7 mouse cellular contexts compared by ENCODE assay signal in genomic region chr9:65884564-65885315, GRCm38 (mm10). TPM values are rescaled to one million over a fixed set of nuclear protein-coding genes. Genes with fewer than 3 reads are reported as not detected.
DNase-seq lines count a peak whose midpoint lies in the region; ATAC-seq lines count a peak whose summit lies in the region.

No protein-coding gene starts in this region.

- no peaks in the 10 kb centered on the region for H3K4me1 ChIP-seq in intestine, embryonic 15.5 days (replicated peaks)
- peaks cover 17% of the 10 kb centered on the region for H3K4me1 ChIP-seq in midbrain, embryonic 10.5 days

- peak overlapping the region; percentile 69 for H3K27ac ChIP-seq in intestine, embryonic 15.5 days
- peak overlapping the region; percentile 84 for H3K27ac ChIP-seq in midbrain, embryonic 10.5 days (replicated peaks)

- ATAC-seq in intestine, embryonic 15.5 days, result peak; percentile 98

- no peaks in the 10 kb centered on the region for H3K9me3 ChIP-seq in intestine, embryonic 15.5 days
- H3K9me3 ChIP-seq in midbrain, embryonic 10.5 days (replicated peaks), result no peaks in the 10 kb centered on the region

- peak overlapping the region; percentile 74 for H3K4me2 ChIP-seq in intestine, embryonic 15.5 days (replicated peaks)

- H3K36me3 ChIP-seq in intestine, embryonic 15.5 days, result no peaks in the 10 kb centered on the region
- H3K36me3 ChIP-seq in midbrain, embryonic 10.5 days, result peaks cover 7% of the 10 kb centered on the region

- intact Hi-C loops in gastrocnemius, postnatal 14 days (cut with DNase I; ENCODE audit: low total_unique reads), result no loop called here
- intact Hi-C loops in left cerebral cortex, postnatal 25 days (cut with DNase I), result no loop called here

- no peaks in the 10 kb centered on the region for H3K27me3 ChIP-seq in intestine, embryonic 15.5 days (replicated peaks)
- no peaks in the 10 kb centered on the region for H3K27me3 ChIP-seq in midbrain, embryonic 10.5 days (ENCODE audit: low read depth, poor library complexity, severe bottlenecking)

- peak; percentile 92 to 98 for DNase-seq in adrenal gland, adult (ENCODE audit: inconsistent age in 2 of 2, low spot score in 1 of 2)
- DNase-seq in embryo, embryonic 10.5 days (ENCODE audit: low spot score), result peak; percentile 94
- peak; percentile 93 for DNase-seq in gastrocnemius, postnatal 14 days
- peak; percentile 85 to 89 for DNase-seq in left cerebral cortex, postnatal 25 days (ENCODE audit: low spot score in 2 of 2)
- DNase-seq in midbrain, embryonic 10.5 days (ENCODE audit: low spot score), result peak; percentile 90
- peak; percentile 89 for DNase-seq in right cerebral cortex, postnatal 4 days

- WGBS in intestine, embryonic 15.5 days, result under 1% methylated on average over 37 of the region's 37 CpGs
- WGBS in midbrain, embryonic 10.5 days, result under 1% methylated on average over 37 of the region's 37 CpGs

- peak overlapping the region; percentile 61 for H3K4me3 ChIP-seq in intestine, embryonic 15.5 days (replicated peaks)
- H3K4me3 ChIP-seq in midbrain, embryonic 10.5 days, result peak overlapping the region; percentile 71

- H3K9ac ChIP-seq in intestine, embryonic 15.5 days, result peak overlapping the region; percentile 63

RNA-seq across cellular contexts. Expression of gene Pclaf, which starts 5.3 kb away (rescaled TPM):
- 1 to 10 TPM; 4.0 to 4.3 TPM for total RNA-seq in gastrocnemius, postnatal 14 days (2021)
- 152 and 176 TPM in 2 replicates for polyA plus RNA-seq in intestine, embryonic 15.5 days (2015; fragmentation: Nextera tagmentation; extraction: Ambion mirVana)
- total RNA-seq in left cerebral cortex, postnatal 25 days (2021), result under 1 TPM; 0.53 to 0.55 TPM
- 258 and 306 TPM in 2 replicates for polyA plus RNA-seq in midbrain, embryonic 10.5 days (2016; fragmentation: Nextera tagmentation; extraction: Ambion mirVana)

RNA-seq across cellular contexts. Expression of gene Trip4, which starts 23.9 kb away (rescaled TPM):
- 10 to 100 TPM; 14.9 to 15.6 TPM for total RNA-seq in gastrocnemius, postnatal 14 days (2021)
- polyA plus RNA-seq in intestine, embryonic 15.5 days (2015; fragmentation: Nextera tagmentation; extraction: Ambion mirVana), result 23.8 and 24.5 TPM in 2 replicates
- total RNA-seq in left cerebral cortex, postnatal 25 days (2021), result 10 to 100 TPM; 35.4 to 37.2 TPM
- 32.0 and 32.2 TPM in 2 replicates for polyA plus RNA-seq in midbrain, embryonic 10.5 days (2016; fragmentation: Nextera tagmentation; extraction: Ambion mirVana)

RNA-seq across cellular contexts. Expression of gene Csnk1g1, which starts 24.0 kb away (rescaled TPM):
- 1 to 10 TPM; 6.1 to 7.4 TPM for total RNA-seq in gastrocnemius, postnatal 14 days (2021)
- polyA plus RNA-seq in intestine, embryonic 15.5 days (2015; fragmentation: Nextera tagmentation; extraction: Ambion mirVana), result 11.9 and 12.1 TPM in 2 replicates
- total RNA-seq in left cerebral cortex, postnatal 25 days (2021), result 10 to 100 TPM; 43.4 to 45.0 TPM
- polyA plus RNA-seq in midbrain, embryonic 10.5 days (2016; fragmentation: Nextera tagmentation; extraction: Ambion mirVana), result 16.6 and 17.4 TPM in 2 replicates

RNA-seq across cellular contexts. Expression of gene Zfp609, which starts 57.4 kb away (rescaled TPM):
- total RNA-seq in gastrocnemius, postnatal 14 days (2021), result 10 to 100 TPM; 15.8 to 18.8 TPM
- 5.6 TPM in 2 replicates for polyA plus RNA-seq in intestine, embryonic 15.5 days (2015; fragmentation: Nextera tagmentation; extraction: Ambion mirVana)
- total RNA-seq in left cerebral cortex, postnatal 25 days (2021), result 10 to 100 TPM; 42.3 to 48.5 TPM
- polyA plus RNA-seq in midbrain, embryonic 10.5 days (2016; fragmentation: Nextera tagmentation; extraction: Ambion mirVana), result 6.4 and 7.3 TPM in 2 replicates

Comparison
In these comparisons a context has a peak if more than half of its experiments do, and no peak if none do; other contexts are left out.
1. Peak in every context shown above with its lines: DNase-seq, ATAC-seq, H3K4me3 ChIP-seq and H3K27ac ChIP-seq.
2. RNA of gene Csnk1g1, which starts 24.0 kb away (total RNA-seq): 43.4 to 45.0 TPM in left cerebral cortex, postnatal 25 days; 6.1 to 7.4 TPM in gastrocnemius, postnatal 14 days; every median in the first group is over 4 times any median in the second.